Comparison of ENCODE assay signal across 17 mouse cellular contexts in genomic region chr2:38943161-38943560, GRCm38 (mm10). TPM values are rescaled to one million over a fixed set of nuclear protein-coding genes. Genes with fewer than 3 reads are reported as not detected.
"Had no signal": no experiment of that assay in that cellular context is flagged by ENCODE, and none has a peak within 500 bp of the region (broad histone marks: within the 10 kb centered on the region; RNA-seq: fewer than 3 reads in every experiment).

No protein-coding gene starts in this region.

- H3K27ac ChIP-seq: liver, embryonic 14.5 days; macrophage; midbrain, embryonic 12.5 days; neural tube, embryonic 12.5 days; stomach, embryonic 15.5 days; stomach, postnatal 0 days had no signal

- H3K27me3 ChIP-seq: midbrain, embryonic 12.5 days; neural tube, embryonic 12.5 days; stomach, embryonic 15.5 days had no signal

- H3K4me2 ChIP-seq: lung, embryonic 14.5 days; midbrain, embryonic 12.5 days; neural tube, embryonic 12.5 days; stomach, embryonic 15.5 days had no signal

- H3K4me3 ChIP-seq: megakaryocyte, embryonic 14.5 days; midbrain, embryonic 12.5 days; neural tube, embryonic 12.5 days; stomach, embryonic 15.5 days had no signal

- H3K9ac ChIP-seq: liver, embryonic 14.5 days; lung, embryonic 14.5 days; midbrain, embryonic 12.5 days; neural tube, embryonic 12.5 days; stomach, embryonic 15.5 days had no signal

- DNase-seq: lung, embryonic 14.5 days; lung, postnatal 10 days; midbrain, embryonic 14.5 days; right cerebral cortex, postnatal 14 days; thymus, adult 2 months; thymus, postnatal 25 days; thymus, postnatal 4 days had no signal

- ATAC-seq: midbrain, embryonic 16.5 days had no signal

- H3K4me1 ChIP-seq: midbrain, embryonic 12.5 days; neural tube, embryonic 12.5 days; stomach, embryonic 15.5 days had no signal

- H3K36me3 ChIP-seq: midbrain, embryonic 12.5 days; neural tube, embryonic 12.5 days; stomach, embryonic 15.5 days had no signal

- H3K9me3 ChIP-seq: midbrain, embryonic 12.5 days; neural tube, embryonic 12.5 days; stomach, embryonic 15.5 days had no signal

RNA-seq across cellular contexts. Expression of gene Olfml2a, which starts 11.4 kb away (rescaled TPM):
- total RNA-seq: monocyte, adult 5-6 weeks; neutrophil, adult 5-6 weeks had no signal
- polyA plus RNA-seq: macrophage had no signal
